In genomic region chr3:89784991-89785753, GRCm38 (mm10) we compare ENCODE assay signal across 8 mouse cellular contexts. TPM values are rescaled to one million over a fixed set of nuclear protein-coding genes. Genes with fewer than 3 reads are reported as not detected.
DNase-seq lines count a peak whose midpoint lies in the region; ATAC-seq and TF ChIP-seq lines count a peak whose summit lies in the region.

No protein-coding gene starts in this region.

- peak; percentile 28 for DNase-seq in thymus, adult 2 months
- no peak for DNase-seq in thymus, postnatal 4 days
- DNase-seq in cerebellum, postnatal 25 days: peak; percentile 81 to 86
- peak; percentile 79 to 85 for DNase-seq in gastrocnemius, adult 8-10 months (ENCODE audit: low spot score in 2 of 2)
- DNase-seq in induced T-regulatory cell, adult 2 months (ENCODE audit: low read depth): peak; percentile 62
- DNase-seq in limb, embryonic 10.5 days (ENCODE audit: low spot score): peak; percentile 56
- peak; percentile 87 for DNase-seq in midbrain, embryonic 11.5 days (ENCODE audit: low spot score, missing footprints)
- peak; percentile 52 to 56 for DNase-seq in spleen, postnatal 36 days (ENCODE audit: low spot score in 2 of 2)

- H3K9ac ChIP-seq in midbrain, embryonic 11.5 days (ENCODE audit: low read length): no peak overlapping the region

- H3K36me3 ChIP-seq in thymus, adult 2 months (ENCODE audit: control insufficient read depth, insufficient read depth, low read length): peaks cover 22% of the 10 kb centered on the region
- peaks cover 37% of the 10 kb centered on the region for H3K36me3 ChIP-seq in limb, embryonic 10.5 days
- H3K36me3 ChIP-seq in midbrain, embryonic 11.5 days (ENCODE audit: control insufficient read depth, insufficient read depth, low read length): peaks cover 18% of the 10 kb centered on the region

- TF ChIP-seq POLR2A in thymus, adult 2 months (IDR thresholded peaks at IDR 0.05; ENCODE audit: control insufficient read depth, extremely low read depth, insufficient read depth, low read length, poor library complexity): no peak

- 0 out of 2 replicates have a peak, but pooled peaks have one; percentile 25 for TF ChIP-seq CTCF in thymus, adult 2 months (IDR thresholded peaks at IDR 0.05; ENCODE audit: borderline replicate concordance, control insufficient read depth, extremely low read depth, insufficient read depth, low read length, poor library complexity)

- H3K27me3 ChIP-seq in thymus, adult 2 months (ENCODE audit: control insufficient read depth, insufficient read depth, low read length): no peaks in the 10 kb centered on the region
- no peaks in the 10 kb centered on the region for H3K27me3 ChIP-seq in limb, embryonic 10.5 days (ENCODE audit: low read depth, poor library complexity, severe bottlenecking)
- no peaks in the 10 kb centered on the region for H3K27me3 ChIP-seq in midbrain, embryonic 11.5 days (ENCODE audit: control insufficient read depth, insufficient read depth, low read length)

- H3K9me3 ChIP-seq in limb, embryonic 10.5 days (replicated peaks): no peaks in the 10 kb centered on the region
- no peaks in the 10 kb centered on the region for H3K9me3 ChIP-seq in midbrain, embryonic 11.5 days (ENCODE audit: control insufficient read depth, low read length)

- no peak overlapping the region for H3K27ac ChIP-seq in thymus, adult 2 months (ENCODE audit: control insufficient read depth, insufficient read depth, low read length)
- H3K27ac ChIP-seq in limb, embryonic 10.5 days: peak overlapping the region; percentile 61; the same call in 1 of the 2 replicates
- no peak overlapping the region for H3K27ac ChIP-seq in midbrain, embryonic 11.5 days (ENCODE audit: low read depth, low read length)

- no peak overlapping the region for H3K4me2 ChIP-seq in midbrain, embryonic 11.5 days

- no peaks in the 10 kb centered on the region for H3K4me1 ChIP-seq in thymus, adult 2 months (replicated peaks; ENCODE audit: control insufficient read depth, insufficient read depth, low read length)
- H3K4me1 ChIP-seq in limb, embryonic 10.5 days: peaks cover 10% of the 10 kb centered on the region
- H3K4me1 ChIP-seq in midbrain, embryonic 11.5 days (ENCODE audit: control insufficient read depth, insufficient read depth, low read length): 0 out of 2 replicates have a peak, but pooled peaks cover 2% of the 10 kb centered on the region

- ATAC-seq in midbrain, embryonic 11.5 days (ENCODE audit: low FRiP score): peak; percentile 62

- 23% methylated on average over 11 of the region's 11 CpGs for WGBS in thymus, adult 2 months
- WGBS in limb, embryonic 10.5 days: 24% methylated on average over 11 of the region's 11 CpGs
- 27% methylated on average over 11 of the region's 11 CpGs for WGBS in midbrain, embryonic 11.5 days

- no peak overlapping the region for H3K4me3 ChIP-seq in thymus, adult 2 months (ENCODE audit: control insufficient read depth, insufficient read depth, low read length)
- H3K4me3 ChIP-seq in limb, embryonic 10.5 days: no peak overlapping the region
- H3K4me3 ChIP-seq in midbrain, embryonic 11.5 days (ENCODE audit: low read depth, low read length): no peak overlapping the region

RNA-seq across cellular contexts. Expression of gene Ube2q1, which starts 11.8 kb away (rescaled TPM):
- polyA plus RNA-seq in thymus, adult 2 months (2012; rRNA removed): 47.8 and 49.1 TPM in 2 replicates
- total RNA-seq in gastrocnemius, adult 8-10 months (2022): 10 to 100 TPM; 10.6 to 15.7 (median 12.3) TPM
- 15.6 and 16.0 TPM in 2 replicates for polyA plus RNA-seq in limb, embryonic 10.5 days (2016; fragmentation: Nextera tagmentation; extraction: Ambion mirVana)
- polyA plus RNA-seq in midbrain, embryonic 11.5 days (2014; fragmentation: Nextera tagmentation; extraction: Ambion mirVana): 20.4 and 22.7 TPM in 2 replicates

RNA-seq across cellular contexts. Expression of gene Chrnb2, which starts 20.7 kb away (rescaled TPM):
- polyA plus RNA-seq in thymus, adult 2 months (2012; rRNA removed): 2.8 and 2.9 TPM in 2 replicates
- under 1 TPM; 0.09 to 0.27 (median 0.15) TPM for total RNA-seq in gastrocnemius, adult 8-10 months (2022)
- 0.41 and 0.56 TPM in 2 replicates for polyA plus RNA-seq in limb, embryonic 10.5 days (2016; fragmentation: Nextera tagmentation; extraction: Ambion mirVana)
- polyA plus RNA-seq in midbrain, embryonic 11.5 days (2014; fragmentation: Nextera tagmentation; extraction: Ambion mirVana): 13.5 and 13.6 TPM in 2 replicates

RNA-seq across cellular contexts. Expression of gene She, which starts 46.0 kb away (rescaled TPM):
- polyA plus RNA-seq in thymus, adult 2 months (2012; rRNA removed): 0.43 and 0.69 TPM in 2 replicates
- 1 to 10 TPM; 2.8 to 3.8 (median 3.3) TPM for total RNA-seq in gastrocnemius, adult 8-10 months (2022)
- polyA plus RNA-seq in limb, embryonic 10.5 days (2016; fragmentation: Nextera tagmentation; extraction: Ambion mirVana): 2.8 and 3.1 TPM in 2 replicates
- 2.0 and 2.3 TPM in 2 replicates for polyA plus RNA-seq in midbrain, embryonic 11.5 days (2014; fragmentation: Nextera tagmentation; extraction: Ambion mirVana)
